Mouse (Mus musculus): ENCODE data around the gene 1700029H14Rik. TPM values are rescaled to one million over a fixed set of nuclear protein-coding genes. Genes with fewer than 3 reads are reported as not detected.

1700029H14Rik gene
- polyA plus RNA-seq, 1 experiment from 2014 or later, result not detected

- Histone ChIP-seq H3K9me3 (no peaks in the 10 kb centered on the region), H3K27ac (no peak overlapping the region), H3K4me3 (no peak overlapping the region), H3K4me2 (no peak overlapping the region), H3K27me3 (0 out of 2 replicates have a peak, but pooled peaks cover 5% of the 10 kb centered on the region), H3K36me3 (no peaks in the 10 kb centered on the region), H3K4me1 (no peaks in the 10 kb centered on the region), H3K9ac (no peak overlapping the region)
- WGBS, result 86% methylated on average over 8 of the region's 8 CpGs
- ATAC-seq (ENCODE audit: insufficient number of reproducible peaks, insufficient read depth, low FRiP score, low TSS enrichment, low read depth), result no peak
Measured at GRCm38 (mm10) chr8:13503936-13504606, 58.2 kb downstream of the 1700029H14Rik start.

- Histone ChIP-seq H3K27me3 (0 out of 2 replicates have a peak, but pooled peaks cover 5% of the 10 kb centered on the region), H3K4me3 (no peak overlapping the region), H3K4me2 (no peak overlapping the region), H3K9me3 (no peaks in the 10 kb centered on the region), H3K4me1 (no peaks in the 10 kb centered on the region), H3K36me3 (no peaks in the 10 kb centered on the region), H3K27ac (no peak overlapping the region), H3K9ac (no peak overlapping the region)
- ATAC-seq (ENCODE audit: insufficient number of reproducible peaks, insufficient read depth, low FRiP score, low TSS enrichment, low read depth), result no peak
- 67% methylated on average over 3 of the region's 3 CpGs for WGBS
Measured at GRCm38 (mm10) chr8:13501221-13501620, 61.0 kb downstream of the 1700029H14Rik start.

Other genes starting within 250 kb of the 1700029H14Rik start
- 164 and 166 TPM in 2 replicates for gene Tfdp1, start 223.7 kb downstream of the 1700029H14Rik start, polyA plus RNA-seq (2015; fragmentation: Nextera tagmentation; extraction: Ambion mirVana)
- gene Atp4b, start 165.6 kb downstream of the 1700029H14Rik start, polyA plus RNA-seq (2015; fragmentation: Nextera tagmentation; extraction: Ambion mirVana), result not detected in 2 replicates
- gene Grk1, start 157.4 kb downstream of the 1700029H14Rik start, polyA plus RNA-seq (2015; fragmentation: Nextera tagmentation; extraction: Ambion mirVana), result 0.03 TPM in 1 of 2 replicates, not detected in the other
- gene Tmem255b, start 127.3 kb downstream of the 1700029H14Rik start, polyA plus RNA-seq (2015; fragmentation: Nextera tagmentation; extraction: Ambion mirVana), result 0.38 TPM in 1 of 2 replicates, not detected in the other
- 15.4 and 17.5 TPM in 2 replicates for gene Gas6, start 68.0 kb downstream of the 1700029H14Rik start, polyA plus RNA-seq (2015; fragmentation: Nextera tagmentation; extraction: Ambion mirVana)
- gene Rasa3, start 115.1 kb upstream of the 1700029H14Rik start, polyA plus RNA-seq (2015; fragmentation: Nextera tagmentation; extraction: Ambion mirVana), result 25.5 and 29.1 TPM in 2 replicates
- gene Cfap97d2, start 143.4 kb upstream of the 1700029H14Rik start, polyA plus RNA-seq (2015; fragmentation: Nextera tagmentation; extraction: Ambion mirVana), result 0.15 TPM in 1 of 2 replicates, not detected in the other
- gene Cdc16, start 195.2 kb upstream of the 1700029H14Rik start, polyA plus RNA-seq (2015; fragmentation: Nextera tagmentation; extraction: Ambion mirVana), result 217 and 222 TPM in 2 replicates
- gene Upf3a, start 223.2 kb upstream of the 1700029H14Rik start, polyA plus RNA-seq (2015; fragmentation: Nextera tagmentation; extraction: Ambion mirVana), result 43.3 and 46.0 TPM in 2 replicates